Mouse (Mus musculus) bone marrow macrophage, adult 2 months (primary cell): ENCODE data around the gene Slc35d1. TPM values are rescaled to one million over a fixed set of nuclear protein-coding genes. Genes with fewer than 3 reads are reported as not detected.

Experiments
- H3K27ac ChIP-seq: 2 replicates; pipeline ENCODE4 v1.5.1; 2012; ENCODE audit warnings: low read depth, low read length; ENCODE audit not compliant: insufficient read depth
- H3K4me1 ChIP-seq: 2 replicates; pipeline ENCODE4 v1.6.1; 2012; ENCODE audit warnings: low read length; ENCODE audit not compliant: control insufficient read depth, insufficient read depth
- H3K4me3 ChIP-seq: 2 replicates; pipeline ENCODE4 v1.5.1; 2012; ENCODE audit warnings: mild to moderate bottlenecking, low read length, moderate library complexity; ENCODE audit not compliant: insufficient read depth
- CTCF ChIP-seq: IDR thresholded peaks from 2 replicates; pipeline ENCODE4 v1.5.1; 2012; ENCODE audit warnings: low read depth, mild to moderate bottlenecking, low read length, moderate library complexity
- POLR2A ChIP-seq: IDR thresholded peaks from 2 replicates; pipeline ENCODE4 v1.6.1; 2012; ENCODE audit warnings: mild to moderate bottlenecking, low read depth, low read length, borderline replicate concordance
- polyA plus RNA-seq: library from polyadenylated mRNA; stranded (reverse); fragments of >200 nt; gene quantifications from 2 replicates; pipeline ENCODE4 v1.2.4, GENCODE M21; 2012; ENCODE audit not compliant: missing spikeins, insufficient read depth, insufficient read length

Gene Slc35d1
- polyA plus RNA-seq, 1 experiment, result 4.9 TPM

- Histone ChIP-seq H3K4me1 (no peaks in the 10 kb centered on the region), H3K4me3 (no peak overlapping the region), H3K27ac (no peak overlapping the region)
- TF ChIP-seq CTCF, result no peak
- TF ChIP-seq POLR2A, result no peak
Observed at GRCm38 (mm10) chr4:103151946-103152345, 63.0 kb downstream of the Slc35d1 start.

GRCm38 (mm10) chr4:103146339-103146738, 68.6 kb downstream of the Slc35d1 start:
- Histone ChIP-seq H3K27ac (no peak overlapping the region), H3K4me3 (no peak overlapping the region), H3K4me1 (no peaks in the 10 kb centered on the region)
- no peak for TF ChIP-seq POLR2A
- TF ChIP-seq CTCF, result peak; percentile 63

- Histone ChIP-seq H3K27ac (no peak overlapping the region), H3K4me1 (no peaks in the 10 kb centered on the region), H3K4me3 (no peak overlapping the region)
- TF ChIP-seq POLR2A (no peak), CTCF (no peak)
Observed at GRCm38 (mm10) chr4:103136946-103137345, 78.0 kb downstream of the Slc35d1 start.

GRCm38 (mm10) chr4:103126533-103126932, 88.4 kb downstream of the Slc35d1 start:
- H3K27ac ChIP-seq, result no peak overlapping the region
- peaks cover 8% of the 10 kb centered on the region for H3K4me1 ChIP-seq
- TF ChIP-seq POLR2A, result no peak
- TF ChIP-seq CTCF, result no peak
- no peak overlapping the region for H3K4me3 ChIP-seq

GRCm38 (mm10) chr4:103123606-103124005, 91.4 kb downstream of the Slc35d1 start:
- peaks cover 8% of the 10 kb centered on the region for H3K4me1 ChIP-seq
- no peak overlapping the region for H3K27ac ChIP-seq
- TF ChIP-seq CTCF, result no peak
- no peak for TF ChIP-seq POLR2A
- H3K4me3 ChIP-seq, result no peak overlapping the region

- no peak for TF ChIP-seq POLR2A
- TF ChIP-seq CTCF, result no peak
- H3K4me3 ChIP-seq, result peak overlapping the region; percentile 51
- H3K27ac ChIP-seq, result no peak overlapping the region
- peaks cover 8% of the 10 kb centered on the region for H3K4me1 ChIP-seq
Observed at GRCm38 (mm10) chr4:103123086-103123485, 91.9 kb downstream of the Slc35d1 start.

GRCm38 (mm10) chr4:103120874-103121389, 94.0 kb downstream of the Slc35d1 start:
- peak overlapping the region; percentile 46 for H3K4me3 ChIP-seq
- H3K27ac ChIP-seq, result peak overlapping the region; percentile 69
- no peak for TF ChIP-seq POLR2A
- TF ChIP-seq CTCF, result no peak
- peaks cover 8% of the 10 kb centered on the region for H3K4me1 ChIP-seq

Other genes starting within 250 kb of the Slc35d1 start
- gene Tctex1d1, start 236.6 kb downstream of the Slc35d1 start, polyA plus RNA-seq, result not detected in 2 replicates
- gene Insl5, start 188.3 kb downstream of the Slc35d1 start, polyA plus RNA-seq, result not detected in 2 replicates
- 67.4 and 67.5 TPM in 2 replicates for gene Mier1, start 100.8 kb downstream of the Slc35d1 start, polyA plus RNA-seq
- 0.87 and 1.6 TPM in 2 replicates for gene Wdr78, start 100.6 kb downstream of the Slc35d1 start, polyA plus RNA-seq
- not detected in 2 replicates for gene 4921539E11Rik, start 75.7 kb upstream of the Slc35d1 start, polyA plus RNA-seq
- 19.9 and 20.3 TPM in 2 replicates for gene Oma1, start 98.6 kb upstream of the Slc35d1 start, polyA plus RNA-seq